Mouse (Mus musculus) ES-Bruce4 (cell line): ENCODE data around the gene Sp110. TPM values are rescaled to one million over a fixed set of nuclear protein-coding genes. Genes with fewer than 3 reads are reported as not detected.
"Not testable (repeated sequence)": the region's sequence is repeated elsewhere in the genome, so short reads cannot be mapped to it uniquely, and the experiment has no call there.

Source experiments
- H3K27ac ChIP-seq: 2 replicates; pipeline ENCODE4 v1.5.1; 2012; ENCODE audit warnings: low read length, inconsistent platforms; ENCODE audit not compliant: insufficient read depth
- H3K27me3 ChIP-seq: 2 replicates; pipeline ENCODE4 v1.6.1; 2012; ENCODE audit warnings: mild to moderate bottlenecking, low read length, inconsistent platforms; ENCODE audit not compliant: control insufficient read depth, poor library complexity, insufficient read depth, severe bottlenecking
- H3K36me3 ChIP-seq: 2 replicates; pipeline ENCODE4 v1.6.1; 2012; ENCODE audit warnings: inconsistent platforms, mild to moderate bottlenecking, low read length, moderate library complexity; ENCODE audit not compliant: control insufficient read depth, poor library complexity, insufficient read depth, severe bottlenecking
- H3K4me1 ChIP-seq: one replicate; pipeline ENCODE4 v1.8.1; 2011; ENCODE audit warnings: low read length; ENCODE audit not compliant: control insufficient read depth, insufficient read depth
- H3K4me3 ChIP-seq: 2 replicates; pipeline ENCODE4 v1.5.1; 2011; ENCODE audit warnings: low read depth, mild to moderate bottlenecking, low read length
- H3K9ac ChIP-seq: 2 replicates; pipeline ENCODE4 v1.6.1; 2012; ENCODE audit warnings: low read depth, mild to moderate bottlenecking, inconsistent platforms; ENCODE audit not compliant: poor library complexity, severe bottlenecking
- H3K9me3 ChIP-seq: replicated peaks from 2 replicates; pipeline ENCODE4 v1.6.1; 2012; ENCODE audit warnings: mild to moderate bottlenecking, low read length, inconsistent platforms; ENCODE audit not compliant: control insufficient read depth, poor library complexity, insufficient read depth, severe bottlenecking
- polyA plus RNA-seq: library from polyadenylated mRNA; stranded (reverse); fragments of >200 nt; gene quantifications from 2 replicates; pipeline ENCODE4 v1.2.4, GENCODE M21; 2011; ENCODE audit warnings: low read depth; ENCODE audit not compliant: missing spikeins, insufficient read depth, insufficient read length

Gene Sp110
- 1.8 and 2.6 TPM in 2 replicates for polyA plus RNA-seq

DNA sequence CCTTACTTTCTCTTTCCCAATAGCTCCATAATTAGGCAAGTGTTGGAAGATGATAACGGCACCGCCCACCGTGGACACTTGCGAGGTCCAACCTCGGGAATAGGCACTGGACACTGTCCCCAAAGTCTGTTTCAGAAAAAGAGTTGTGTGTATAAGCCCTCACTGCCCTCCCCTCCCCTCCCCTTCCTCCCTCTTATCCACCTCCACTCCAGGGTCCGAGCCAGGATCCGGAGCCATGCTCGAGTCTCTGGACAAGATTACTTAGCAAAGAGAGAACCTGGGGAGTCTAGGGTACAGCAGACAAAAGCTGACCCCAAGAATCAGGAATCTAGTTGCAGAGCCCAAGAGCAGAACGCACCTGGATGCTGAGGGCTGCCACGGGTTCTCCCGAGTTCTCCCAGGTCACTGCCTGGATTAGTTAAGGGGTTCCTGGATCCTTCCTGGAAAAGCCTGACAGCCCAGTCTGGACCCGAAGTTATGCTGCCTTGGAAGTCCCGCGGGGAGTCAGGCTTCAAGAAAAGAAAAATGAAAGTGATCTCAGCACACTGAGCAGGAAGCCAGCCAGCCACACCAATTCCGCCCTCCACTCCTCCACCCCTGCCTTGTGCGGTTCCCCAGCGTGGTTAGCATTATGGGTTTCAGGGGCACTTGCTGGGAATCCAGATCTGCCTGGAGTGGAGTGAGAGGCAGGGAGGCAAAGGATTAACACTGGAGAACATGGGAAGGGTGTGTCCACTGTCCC, at the start of gene Sp110:
TSS of gene Sp110 (minus strand) at position 547 of the 742 bp plus-strand sequence.
- H3K27me3 ChIP-seq, H3K36me3 ChIP-seq, H3K27ac ChIP-seq, H3K9me3 ChIP-seq, H3K4me1 ChIP-seq, H3K4me3 ChIP-seq, H3K9ac ChIP-seq: not testable (repeated sequence)

DNA sequence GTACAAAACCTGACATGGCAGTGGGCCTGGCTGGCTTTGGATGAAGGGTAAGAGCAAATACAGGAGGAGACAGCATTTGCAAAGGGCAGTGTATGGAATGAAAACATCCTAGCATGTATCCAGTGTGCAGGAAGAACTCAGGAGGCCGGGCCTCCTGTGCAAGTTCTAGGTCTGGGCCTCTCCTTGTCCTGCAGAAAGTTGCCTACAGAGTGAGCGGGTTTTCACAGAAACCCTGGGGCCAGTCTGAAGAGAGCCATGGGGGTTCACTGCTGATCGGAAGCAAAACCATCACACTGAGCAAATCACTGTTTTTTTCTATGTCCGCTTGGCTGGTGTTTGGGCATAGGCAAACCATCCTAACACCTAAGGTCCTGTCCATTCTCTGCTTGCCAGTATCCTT, 39.5 kb upstream of the Sp110 start:
- not testable (repeated sequence) for H3K9me3 ChIP-seq, H3K27me3 ChIP-seq, H3K9ac ChIP-seq, H3K36me3 ChIP-seq, H3K27ac ChIP-seq, H3K4me1 ChIP-seq, H3K4me3 ChIP-seq

DNA sequence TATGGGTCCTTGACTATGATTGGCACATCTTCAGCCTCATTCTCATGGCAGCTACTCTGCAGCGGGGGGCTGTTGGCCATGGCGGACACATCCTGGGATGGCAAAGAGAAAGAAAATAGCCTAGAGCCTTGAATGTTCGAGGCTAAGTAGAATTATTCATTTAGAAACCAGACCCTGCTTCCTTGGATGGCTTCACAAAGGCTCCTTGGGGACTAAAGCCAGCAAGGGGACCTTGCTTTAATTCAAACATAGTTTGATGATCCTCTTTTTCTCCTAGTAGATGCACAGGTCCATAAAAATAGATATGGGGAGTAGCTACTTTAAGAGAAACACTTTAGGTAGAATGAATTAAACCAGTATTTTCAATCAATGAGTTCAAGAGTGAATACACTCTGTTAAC, 38.3 kb upstream of the Sp110 start:
- H3K9me3 ChIP-seq, H3K4me1 ChIP-seq, H3K4me3 ChIP-seq, H3K9ac ChIP-seq, H3K27ac ChIP-seq, H3K27me3 ChIP-seq, H3K36me3 ChIP-seq: not testable (repeated sequence)

DNA sequence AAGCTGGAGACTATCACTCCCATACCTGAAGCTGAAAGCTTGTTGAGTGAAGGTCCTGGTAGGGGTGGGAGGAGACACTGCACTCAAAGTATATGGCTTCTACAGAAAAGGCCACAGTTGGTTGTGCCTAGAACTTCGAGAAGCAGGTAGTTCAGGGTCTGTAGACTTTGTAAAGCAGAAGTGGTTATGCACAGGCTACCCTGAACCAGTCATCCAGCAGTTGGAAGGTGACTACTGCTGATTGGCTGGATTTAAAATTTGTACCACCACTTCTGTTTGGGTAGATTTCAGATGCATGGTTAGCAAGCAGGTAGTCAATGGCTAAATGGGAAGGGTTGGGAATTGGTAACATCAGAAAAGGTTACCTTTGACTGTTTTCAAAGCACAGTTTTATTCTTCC, 20.1 kb upstream of the Sp110 start:
- not testable (repeated sequence) for H3K27ac ChIP-seq, H3K4me1 ChIP-seq, H3K36me3 ChIP-seq, H3K4me3 ChIP-seq, H3K27me3 ChIP-seq, H3K9ac ChIP-seq, H3K9me3 ChIP-seq

DNA sequence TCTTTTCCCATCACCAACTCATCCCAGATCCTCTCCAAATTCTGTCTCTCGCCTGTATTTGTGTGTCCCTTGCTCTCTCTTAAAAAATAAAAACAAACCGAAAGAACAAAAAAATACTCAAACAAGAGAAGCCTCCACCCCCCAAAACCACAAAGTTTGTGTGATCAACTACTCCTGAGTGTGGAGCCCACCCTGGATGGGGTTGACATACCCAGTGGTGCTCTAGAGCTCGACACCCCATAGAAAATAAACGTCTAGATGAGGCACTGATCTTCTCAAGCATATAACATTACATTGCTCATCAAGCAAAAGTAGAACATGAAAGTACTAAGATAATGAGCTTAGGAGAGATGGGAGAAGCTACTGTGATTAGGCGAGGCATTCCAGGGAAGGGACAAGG, 18.5 kb upstream of the Sp110 start:
- H3K9ac ChIP-seq, H3K9me3 ChIP-seq, H3K4me3 ChIP-seq, H3K27ac ChIP-seq, H3K36me3 ChIP-seq, H3K4me1 ChIP-seq, H3K27me3 ChIP-seq: not testable (repeated sequence)

DNA sequence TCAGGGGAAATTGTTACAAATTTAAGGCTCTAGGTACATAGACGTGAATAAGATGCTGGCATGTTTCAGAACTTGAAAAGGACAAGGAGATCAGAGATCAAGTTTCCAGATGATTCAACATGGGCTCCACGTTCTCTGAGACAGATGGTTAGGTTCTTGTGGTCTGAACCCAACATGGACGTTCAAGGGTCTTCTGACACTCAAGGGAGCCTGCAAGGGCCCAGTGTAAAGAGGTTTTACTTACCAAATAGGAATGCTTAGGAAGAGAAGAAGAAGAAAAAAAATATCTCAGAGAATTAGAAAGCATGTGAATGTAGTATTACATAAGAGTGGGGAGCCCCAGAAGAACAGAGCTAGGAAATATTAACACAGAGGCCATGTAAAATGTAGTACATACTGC, 17.2 kb upstream of the Sp110 start:
- H3K9me3 ChIP-seq, H3K27me3 ChIP-seq, H3K4me3 ChIP-seq, H3K27ac ChIP-seq, H3K36me3 ChIP-seq, H3K4me1 ChIP-seq, H3K9ac ChIP-seq: not testable (repeated sequence)

DNA sequence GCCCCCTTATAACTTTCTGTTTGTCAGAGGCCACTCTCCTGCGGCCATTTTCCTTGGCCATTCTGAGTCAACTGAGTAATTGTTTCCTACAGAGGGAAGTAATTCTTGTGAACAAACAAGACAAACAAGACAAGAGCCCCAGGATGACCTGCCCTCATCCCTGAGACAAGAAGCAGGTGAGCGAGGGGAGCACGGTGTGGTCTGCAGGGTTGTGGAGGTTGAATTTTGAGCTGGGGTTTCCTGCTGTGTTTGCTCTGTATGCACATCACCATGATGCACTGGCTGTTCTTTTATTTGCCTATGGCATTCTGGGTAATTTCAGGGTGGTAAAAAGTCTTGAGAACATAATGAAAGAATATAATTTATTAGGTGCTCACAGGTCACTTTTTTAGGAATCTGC, 16.5 kb upstream of the Sp110 start:
- not testable (repeated sequence) for H3K4me1 ChIP-seq

DNA sequence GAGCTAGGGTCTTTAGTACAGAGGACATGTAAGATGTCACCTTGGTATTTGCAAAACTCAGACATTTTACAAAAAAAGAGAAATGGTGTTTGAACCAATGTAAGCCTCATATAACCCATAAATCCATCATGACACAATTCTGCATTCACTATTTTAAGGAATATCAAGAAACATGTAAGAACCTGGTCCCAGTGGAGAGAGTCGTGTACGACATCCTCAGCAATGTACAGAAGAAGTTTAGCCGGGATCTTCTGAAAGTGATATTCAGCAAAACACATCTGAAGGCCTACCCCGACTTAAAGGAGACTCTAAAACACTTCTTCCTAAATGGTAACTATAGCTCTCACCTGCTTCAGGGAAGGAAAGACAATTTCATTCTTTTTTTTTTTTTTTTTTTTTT, 12.0 kb upstream of the Sp110 start:
- H3K9ac ChIP-seq, H3K27ac ChIP-seq, H3K4me3 ChIP-seq, H3K9me3 ChIP-seq, H3K27me3 ChIP-seq, H3K36me3 ChIP-seq, H3K4me1 ChIP-seq: not testable (repeated sequence)

More for the DNA sequence above, 16.5 kb upstream of the Sp110 start:
- not testable (repeated sequence) for H3K27ac ChIP-seq, H3K4me3 ChIP-seq, H3K9me3 ChIP-seq, H3K9ac ChIP-seq, H3K36me3 ChIP-seq, H3K27me3 ChIP-seq

DNA sequence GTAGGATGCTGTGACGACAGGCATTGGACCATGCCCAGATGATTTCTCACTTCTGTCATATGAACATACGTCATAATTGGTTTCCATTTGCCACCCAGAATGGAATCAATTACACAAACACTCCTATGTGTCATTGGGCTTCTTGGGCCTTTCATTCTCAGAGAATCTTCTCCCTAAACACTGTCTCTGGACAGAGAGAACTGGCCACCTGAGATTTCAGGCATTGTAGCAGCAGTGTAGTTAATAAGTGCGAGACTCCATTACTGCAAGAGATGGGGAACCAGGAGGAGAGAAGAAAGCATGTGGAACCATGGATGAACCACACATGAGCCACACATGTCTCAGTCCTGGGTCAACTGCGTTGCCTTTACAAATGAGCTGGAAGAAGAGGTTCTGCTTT, 9.7 kb upstream of the Sp110 start:
- not testable (repeated sequence) for H3K27me3 ChIP-seq, H3K27ac ChIP-seq, H3K36me3 ChIP-seq, H3K4me1 ChIP-seq, H3K9me3 ChIP-seq, H3K9ac ChIP-seq, H3K4me3 ChIP-seq

DNA sequence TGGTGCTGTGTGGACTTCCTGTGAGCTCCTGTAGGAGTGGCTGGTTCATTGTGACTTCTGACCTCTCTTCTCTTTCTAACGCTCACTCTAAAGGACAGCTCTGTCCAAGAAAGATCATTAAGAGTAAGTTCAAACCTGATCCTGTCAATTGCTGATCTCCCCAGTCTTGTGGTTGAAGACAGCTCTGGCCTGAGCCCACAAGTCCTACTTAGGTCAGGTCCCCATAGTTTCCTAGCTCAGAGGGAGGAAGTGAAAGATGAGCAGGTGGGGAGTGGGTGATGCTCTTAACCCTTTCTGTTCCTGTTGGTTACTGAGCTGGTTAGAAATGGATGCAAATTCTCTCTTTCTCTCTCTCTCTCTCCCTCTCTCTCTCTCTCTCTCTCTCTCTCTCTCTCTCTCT, 5.7 kb upstream of the Sp110 start:
- not testable (repeated sequence) for H3K4me1 ChIP-seq, H3K9me3 ChIP-seq, H3K27ac ChIP-seq, H3K27me3 ChIP-seq, H3K9ac ChIP-seq, H3K36me3 ChIP-seq, H3K4me3 ChIP-seq
